Mouse (Mus musculus) left cerebral cortex, adult 6 months (tissue): ENCODE measurements around the gene Olfr3. TPM values are rescaled to one million over a fixed set of nuclear protein-coding genes. Genes with fewer than 3 reads are reported as not detected.

Experiments used
- long read RNA-seq, 2 experiments: library from polyadenylated mRNA; unstranded; transcript quantifications; one replicate each; pipeline ENCODE4 v2.0.0; 2019 to 2020
- polyA plus RNA-seq: library from polyadenylated mRNA; unstranded; fragments of <200 nt; fragmentation: Nextera tagmentation; gene quantifications from 2 replicates; pipeline ENCODE4 v1.2.3, GENCODE M21; 2021

Olfr3 gene
- not detected in 2 replicates for polyA plus RNA-seq
- long read RNA-seq, experiment 1 = 0 reads
- long read RNA-seq, experiment 2 = 0 reads

DNA sequence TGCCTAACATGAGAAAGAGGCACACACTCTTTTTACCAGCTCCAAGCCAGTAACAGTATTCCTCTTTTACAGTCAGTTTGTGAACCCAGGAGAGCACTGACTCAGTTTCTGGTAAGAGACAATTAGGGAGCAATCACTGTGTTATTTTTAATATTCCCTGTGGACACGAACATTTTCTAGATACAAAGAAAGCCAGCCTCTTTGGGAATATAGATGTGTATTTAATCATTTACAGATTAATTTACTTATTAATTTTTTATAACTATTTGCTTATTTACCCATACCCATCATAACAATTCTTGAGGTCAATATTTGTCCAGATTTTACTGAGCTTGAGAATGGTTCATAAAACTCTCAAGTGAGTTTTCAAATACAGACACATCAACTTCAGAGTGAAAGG is at the start of gene Olfr3:
Olfr3 (minus strand) TSS at position 101 of the 400 bp plus-strand sequence.

DNA sequence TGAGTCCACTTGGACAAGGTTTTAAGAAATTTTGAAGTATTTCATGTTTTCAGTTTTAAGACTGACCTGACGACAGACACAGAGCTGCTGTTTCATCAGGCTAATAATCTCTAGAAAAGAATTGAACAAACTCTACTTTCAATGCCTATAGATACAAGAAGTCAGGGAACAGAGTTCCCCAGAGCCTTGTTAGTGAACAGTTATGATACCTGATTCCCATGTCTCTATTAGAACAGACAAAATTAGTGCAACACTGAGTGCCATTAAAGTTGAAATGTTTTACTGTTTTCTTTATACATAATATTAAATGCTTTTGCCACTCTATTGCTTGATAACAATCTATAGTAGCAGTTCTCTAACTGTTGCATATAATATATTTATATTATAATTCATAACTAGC is 45.7 kb upstream of the Olfr3 start, which contains the start of gene Olfr351:
Olfr351 (minus strand) TSS at position 101 of the 400 bp plus-strand sequence.

GRCm38 (mm10) chr2:36846010-36846409 is 29.2 kb upstream of the Olfr3 start, which contains the start of gene Olfr350:
TSS of gene Olfr350 (plus strand) at chr2:36846310.

DNA sequence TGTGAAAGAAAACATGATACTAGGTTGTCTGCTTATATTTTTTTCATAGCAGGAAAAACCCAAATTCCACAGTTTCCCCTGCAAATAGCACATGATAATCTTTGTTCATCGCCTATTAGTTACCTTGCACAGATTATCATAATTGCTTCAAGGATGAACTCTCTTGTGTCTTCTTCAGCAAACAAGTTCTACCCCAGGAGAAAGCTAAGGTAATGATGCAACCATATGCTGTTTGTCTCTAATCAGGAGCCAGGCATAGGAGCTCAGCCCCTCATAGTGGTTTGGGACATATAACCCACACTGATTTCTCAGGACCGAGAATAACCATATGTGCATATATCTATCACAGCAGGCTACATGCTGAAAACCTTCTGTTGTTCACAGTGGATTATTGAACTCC is 26.6 kb downstream of the Olfr3 start, which contains the start of gene Olfr50:
Olfr50 (plus strand) TSS at position 301 of the 400 bp plus-strand sequence.

GRCm38 (mm10) chr2:36783976-36784375 is 32.9 kb downstream of the Olfr3 start, which contains the start of gene Olfr348:
TSS of gene Olfr348 (plus strand) at chr2:36784276.

Other genes with a start within 250 kb of the Olfr3 start
- not detected in 2 replicates for gene Olfr345, start 177.0 kb downstream of the Olfr3 start, polyA plus RNA-seq
- not detected in 2 replicates for gene Olfr346, start 131.2 kb downstream of the Olfr3 start, polyA plus RNA-seq
- gene Olfr347, start 85.1 kb downstream of the Olfr3 start, polyA plus RNA-seq = not detected in 2 replicates
- gene Olfr348, start 32.8 kb downstream of the Olfr3 start, polyA plus RNA-seq = not detected in 2 replicates
- not detected in 2 replicates for gene Olfr50, start 26.5 kb downstream of the Olfr3 start, polyA plus RNA-seq
- gene Olfr350, start 29.3 kb upstream of the Olfr3 start, polyA plus RNA-seq = not detected in 2 replicates
- gene Olfr351, start 45.6 kb upstream of the Olfr3 start, polyA plus RNA-seq = not detected in 2 replicates
- not detected in 2 replicates for gene Olfr352, start 51.4 kb upstream of the Olfr3 start, polyA plus RNA-seq
- not detected in 2 replicates for gene Olfr353, start 75.9 kb upstream of the Olfr3 start, polyA plus RNA-seq
- not detected in 2 replicates for gene Olfr354, start 88.6 kb upstream of the Olfr3 start, polyA plus RNA-seq
- not detected in 2 replicates for gene Olfr355, start 111.9 kb upstream of the Olfr3 start, polyA plus RNA-seq
- gene Olfr356, start 120.1 kb upstream of the Olfr3 start, polyA plus RNA-seq = not detected in 2 replicates
- gene Olfr357, start 176.8 kb upstream of the Olfr3 start, polyA plus RNA-seq = not detected in 2 replicates
- not detected in 2 replicates for gene Olfr358, start 192.3 kb upstream of the Olfr3 start, polyA plus RNA-seq
- not detected in 2 replicates for gene Olfr360, start 248.7 kb upstream of the Olfr3 start, polyA plus RNA-seq